Mouse (Mus musculus) kidney, adult 2 months (tissue): ENCODE data around the gene Nktr. TPM values are rescaled to one million over a fixed set of nuclear protein-coding genes. Genes with fewer than 3 reads are reported as not detected.

Experiments
- DNase-seq: peaks from one replicate; pipeline ENCODE4 v3.0.0; 2021
- H3K27ac ChIP-seq: fragments of 200-500 bp; 2 replicates; pipeline ENCODE4 v1.5.1; 2012; ENCODE audit warnings: low read depth, low read length, control low read depth, inconsistent platforms; ENCODE audit not compliant: insufficient read depth
- H3K27me3 ChIP-seq: fragments of 200-500 bp; replicated peaks from 2 replicates; pipeline ENCODE4 v1.6.1; 2012; ENCODE audit warnings: mild to moderate bottlenecking, moderate library complexity, low read length, inconsistent platforms; ENCODE audit not compliant: control insufficient read depth, insufficient read depth
- H3K36me3 ChIP-seq: fragments of 200-500 bp; 2 replicates; pipeline ENCODE4 v1.6.1; 2012; ENCODE audit warnings: mild to moderate bottlenecking, moderate library complexity, low read length, inconsistent platforms; ENCODE audit not compliant: control insufficient read depth, insufficient read depth
- H3K4me1 ChIP-seq: fragments of 200-500 bp; 2 replicates; pipeline ENCODE4 v1.6.1; 2011; ENCODE audit warnings: low read length; ENCODE audit not compliant: control insufficient read depth, insufficient read depth
- H3K4me3 ChIP-seq: fragments of 200-500 bp; 2 replicates; pipeline ENCODE4 v1.5.1; 2011; ENCODE audit warnings: mild to moderate bottlenecking, low read depth, low read length, control low read depth; ENCODE audit not compliant: insufficient read depth
- CTCF ChIP-seq: fragments of 200-500 bp; conservative IDR thresholded peaks from 2 replicates; pipeline ENCODE4 v1.5.1; 2011; ENCODE audit warnings: low read depth, mild to moderate bottlenecking, control low read depth, low read length, moderate library complexity, mixed read lengths; ENCODE audit not compliant: insufficient read depth, insufficient read length
- POLR2A ChIP-seq: fragments of 200-500 bp; IDR thresholded peaks from one replicate; pipeline ENCODE4 v1.6.1; 2011; ENCODE audit warnings: low read depth, low read length, control low read depth
- WGBS: fragments of 180-500 bp; shearing (Covaris S2); methylation state at CpG from one replicate; pipeline ENCODE4 v1.1.7; 2018; 5-methylcytosine and 5-hydroxymethylcytosine counted together
- polyA plus RNA-seq: library from polyadenylated mRNA; depleted of rRNA; stranded (reverse); fragments of >200 nt; gene quantifications from 2 replicates; pipeline ENCODE4 v1.2.3, GENCODE M21; 2012; rRNA removed

Gene Nktr
- polyA plus RNA-seq, 1 experiment: 24.8 TPM

DNA sequence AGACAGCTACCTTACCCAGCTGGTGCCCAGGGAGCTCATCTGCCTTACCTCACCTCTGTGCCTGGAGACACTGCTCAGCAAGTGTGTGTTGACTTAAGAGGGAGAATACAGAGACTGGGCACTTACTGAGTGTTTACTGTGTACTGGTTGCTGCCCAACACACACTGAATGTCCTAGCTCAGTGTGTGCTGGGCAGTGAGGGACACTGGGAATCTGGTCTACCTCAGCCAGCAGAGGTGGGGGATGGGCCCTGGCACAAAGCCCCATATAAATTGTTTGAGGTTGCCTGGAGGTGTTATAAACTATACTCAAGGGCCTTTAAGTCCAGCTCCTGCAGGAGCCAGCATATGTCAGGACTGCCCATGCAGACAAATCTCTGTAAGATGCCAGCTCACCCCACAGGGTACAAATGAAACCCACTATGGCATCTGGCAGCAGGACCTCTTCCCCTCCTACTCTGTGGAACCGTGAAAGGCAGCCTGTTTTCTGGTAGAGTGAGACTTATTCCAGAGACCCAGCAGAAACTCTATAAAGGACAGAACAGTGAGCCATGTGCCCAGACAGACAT is 76.1 kb downstream of the Nktr start:
- H3K4me3 ChIP-seq: no peak overlapping the region
- no peak overlapping the region for H3K27ac ChIP-seq
- no peaks in the 10 kb centered on the region for H3K36me3 ChIP-seq
- DNase-seq: peak; percentile 59
- WGBS: 52% methylated on average over 1 of the region's 1 CpGs
- H3K27me3 ChIP-seq: no peaks in the 10 kb centered on the region
- no peaks in the 10 kb centered on the region for H3K4me1 ChIP-seq
- TF ChIP-seq POLR2A: no peak
- no peak for TF ChIP-seq CTCF

DNA sequence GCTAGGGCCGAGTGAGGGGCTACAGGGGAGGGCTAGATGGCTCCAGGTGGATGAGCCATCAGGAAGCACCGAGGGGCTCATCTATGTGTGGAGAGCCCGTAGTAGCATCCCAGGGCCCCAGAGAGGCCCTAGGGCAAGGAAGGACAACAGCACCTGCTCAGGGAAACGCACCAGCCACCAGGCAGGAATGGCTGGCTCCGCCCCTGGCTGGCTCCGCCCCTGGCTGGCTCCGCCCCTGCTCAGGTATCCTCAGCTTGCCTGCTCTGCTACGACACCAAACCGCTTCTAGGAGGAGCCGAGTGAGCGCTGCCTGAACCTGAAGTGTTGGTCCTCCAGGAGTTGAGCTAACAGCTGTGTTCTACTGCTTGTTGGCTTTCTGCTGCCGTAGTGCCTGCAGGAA is 78.8 kb downstream of the Nktr start:
- no peak overlapping the region for H3K4me3 ChIP-seq
- TF ChIP-seq POLR2A (no peak), CTCF (no peak)
- H3K4me1 ChIP-seq: no peaks in the 10 kb centered on the region
- H3K27ac ChIP-seq: no peak overlapping the region
- 13% methylated on average over 12 of the region's 12 CpGs for WGBS
- DNase-seq: peak; percentile 67
- no peaks in the 10 kb centered on the region for H3K27me3 ChIP-seq
- no peaks in the 10 kb centered on the region for H3K36me3 ChIP-seq

DNA sequence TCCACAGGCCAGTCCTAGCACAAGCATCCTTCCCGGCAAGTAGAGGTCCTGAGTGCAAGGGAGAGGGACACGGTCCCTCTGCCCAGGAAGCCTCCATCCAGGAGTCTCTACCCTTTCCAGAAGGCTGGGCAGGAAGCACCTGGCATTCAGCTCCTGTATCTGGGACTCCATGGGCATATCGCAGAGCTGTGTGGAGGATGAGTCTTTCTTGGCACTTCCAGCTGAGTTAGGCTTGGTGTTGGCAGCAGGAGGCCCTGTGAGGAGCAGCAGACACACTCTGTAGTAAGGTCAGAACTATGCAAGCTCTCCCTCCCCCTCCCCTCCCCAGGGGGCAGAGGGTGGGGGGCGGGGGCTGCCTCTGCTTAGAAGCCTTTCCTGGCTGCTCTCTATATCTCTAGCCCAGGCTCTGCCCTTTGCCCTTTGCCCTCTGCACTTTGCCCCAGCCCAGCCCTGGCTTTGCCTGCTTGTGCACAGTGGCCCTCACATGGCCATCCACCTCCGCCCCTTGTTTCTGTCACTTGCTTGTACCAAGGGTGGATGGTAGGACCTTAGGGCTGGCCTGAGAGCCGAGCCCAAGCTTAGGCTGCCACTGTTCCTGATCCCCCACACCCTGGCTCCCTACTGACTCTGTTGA is 80.0 kb downstream of the Nktr start:
- no peak overlapping the region for H3K27ac ChIP-seq
- no peak for DNase-seq
- no peaks in the 10 kb centered on the region for H3K36me3 ChIP-seq
- H3K4me3 ChIP-seq: no peak overlapping the region
- 58% methylated on average over 6 of the region's 6 CpGs for WGBS
- H3K27me3 ChIP-seq: no peaks in the 10 kb centered on the region
- H3K4me1 ChIP-seq: no peaks in the 10 kb centered on the region
- TF ChIP-seq POLR2A: no peak
- no peak for TF ChIP-seq CTCF

DNA sequence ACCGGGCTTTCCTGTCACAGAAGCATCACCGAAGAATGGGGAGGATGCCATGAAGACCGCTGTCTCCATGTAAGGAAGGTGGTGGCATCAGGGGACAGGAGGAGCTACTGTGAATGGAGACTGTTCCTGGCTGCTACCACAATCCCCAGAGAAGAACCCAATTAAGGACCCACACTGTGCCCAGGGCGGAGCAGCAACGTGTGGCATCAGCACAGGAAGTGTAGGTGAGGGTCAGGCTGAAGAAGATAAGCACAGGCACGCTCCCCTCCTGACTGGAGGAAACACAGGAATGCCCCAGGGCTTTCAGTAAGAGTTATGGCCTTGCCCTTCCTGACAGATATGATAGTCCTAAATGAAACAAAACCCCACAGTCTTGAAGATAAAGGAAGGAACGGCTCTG is 83.8 kb downstream of the Nktr start:
- Histone ChIP-seq H3K4me3 (no peak overlapping the region), H3K27me3 (no peaks in the 10 kb centered on the region), H3K27ac (no peak overlapping the region), H3K4me1 (no peaks in the 10 kb centered on the region), H3K36me3 (no peaks in the 10 kb centered on the region)
- TF ChIP-seq CTCF: no peak
- no peak for TF ChIP-seq POLR2A
- 54% methylated on average over 7 of the region's 7 CpGs for WGBS
- DNase-seq: no peak

Other genes starting within 250 kb of the Nktr start
- gene Cck, start 223.5 kb upstream of the Nktr start, polyA plus RNA-seq: 82.6 and 87.7 TPM in 2 replicates
- gene Lyzl4, start 77.1 kb upstream of the Nktr start, polyA plus RNA-seq: 0.11 TPM in 1 of 2 replicates, not detected in the other
- gene Vipr1, start 76.5 kb upstream of the Nktr start, polyA plus RNA-seq: 2.0 and 5.4 TPM in 2 replicates
- gene Sec22c, start 13.7 kb upstream of the Nktr start, polyA plus RNA-seq: 6.6 and 7.4 TPM in 2 replicates
- gene Ss18l2, start 8.8 kb upstream of the Nktr start, polyA plus RNA-seq: 52.4 and 61.5 TPM in 2 replicates
- gene Zfp651, start 40.2 kb downstream of the Nktr start, polyA plus RNA-seq: 25.4 and 29.5 TPM in 2 replicates
- 1.6 TPM in 1 of 2 replicates, not detected in the other for gene Klhl40, start 58.4 kb downstream of the Nktr start, polyA plus RNA-seq
- 19.1 and 22.5 TPM in 2 replicates for gene Hhatl, start 73.3 kb downstream of the Nktr start, polyA plus RNA-seq
- 0.30 TPM in 2 replicates for gene Ccdc13, start 120.3 kb downstream of the Nktr start, polyA plus RNA-seq
- 22.7 and 36.6 TPM in 2 replicates for gene Higd1a, start 139.2 kb downstream of the Nktr start, polyA plus RNA-seq
- gene Ackr2, start 179.2 kb downstream of the Nktr start, polyA plus RNA-seq: 0.94 and 1.1 TPM in 2 replicates
- gene Cyp8b1, start 197.1 kb downstream of the Nktr start, polyA plus RNA-seq: 0.16 and 0.39 TPM in 2 replicates
- gene Fam198a, start 231.8 kb downstream of the Nktr start, polyA plus RNA-seq: 0.25 and 0.65 TPM in 2 replicates